Mouse (Mus musculus) MEL (cell line): ENCODE measurements around the gene Opa3.

ENCODE experiments used
- CTCF ChIP-seq, 3 experiments: IDR thresholded peaks in 2 of 3; conservative IDR thresholded peaks in 1 of 3; 2 replicates each; pipeline ENCODE4 v1.5.1; 2011 to 2012; ENCODE audit warnings: low read length in 3 of 3, low read depth in 2 of 3, mild to moderate bottlenecking in 2 of 3, improper control_type of control experiment in 1 of 3, inconsistent platforms in 1 of 3, mixed read lengths in 1 of 3, moderate library complexity in 1 of 3; ENCODE audit not compliant: control insufficient read depth in 1 of 3, insufficient read depth in 1 of 3, poor library complexity in 1 of 3, severe bottlenecking in 1 of 3
- ELF1 ChIP-seq: IDR thresholded peaks from 2 replicates; pipeline ENCODE4 v1.6.1; 2014; ENCODE audit warnings: low read depth, mild to moderate bottlenecking, inconsistent platforms, low read length, improper control_type of control experiment, moderate library complexity
- EP300 ChIP-seq, 2 experiments: IDR thresholded peaks; 2 replicates each; pipeline ENCODE4 v1.6.1; 2011; ENCODE audit warnings: improper control_type of control experiment in 2 of 2, low read length in 2 of 2, low read depth in 1 of 2, mild to moderate bottlenecking in 1 of 2
- HCFC1 ChIP-seq: IDR thresholded peaks from 2 replicates; pipeline ENCODE4 v1.6.1; 2012; ENCODE audit warnings: low read depth, mild to moderate bottlenecking, inconsistent platforms, low read length, improper control_type of control experiment, moderate library complexity
- MAFK ChIP-seq: IDR thresholded peaks from 2 replicates; pipeline ENCODE4 v1.6.1; 2011; ENCODE audit warnings: low read depth, mild to moderate bottlenecking, low read length, improper control_type of control experiment, borderline replicate concordance
- MAX ChIP-seq: IDR thresholded peaks from 2 replicates; pipeline ENCODE4 v1.6.1; 2011; ENCODE audit warnings: low read length, improper control_type of control experiment
- MXI1 ChIP-seq: IDR thresholded peaks from 2 replicates; pipeline ENCODE4 v1.6.1; 2011; ENCODE audit warnings: mild to moderate bottlenecking, low read depth, low read length, improper control_type of control experiment
- MYB ChIP-seq: IDR thresholded peaks from 2 replicates; pipeline ENCODE4 v1.6.1; 2011; ENCODE audit warnings: mild to moderate bottlenecking, low read depth, low read length, improper control_type of control experiment
- NRF1 ChIP-seq: IDR thresholded peaks from 2 replicates; pipeline ENCODE4 v1.6.1; 2014; ENCODE audit warnings: low read depth, mild to moderate bottlenecking, inconsistent platforms, low read length, improper control_type of control experiment, moderate library complexity; ENCODE audit not compliant: poor library complexity, insufficient read depth, severe bottlenecking
- POLR2AphosphoS5 ChIP-seq: IDR thresholded peaks from 2 replicates; pipeline ENCODE4 v1.6.1; 2012; ENCODE audit warnings: low read depth, borderline replicate concordance, mild to moderate bottlenecking, inconsistent platforms, low read length, moderate library complexity, mixed read lengths
- RCOR1 ChIP-seq: IDR thresholded peaks from 2 replicates; pipeline ENCODE4 v1.6.1; 2012; ENCODE audit warnings: low read depth, mild to moderate bottlenecking, inconsistent platforms, low read length, improper control_type of control experiment
- TAL1 ChIP-seq: IDR thresholded peaks from 2 replicates; pipeline ENCODE4 v1.6.1; 2012; ENCODE audit warnings: mild to moderate bottlenecking, inconsistent platforms, low read length, moderate library complexity, mixed read lengths
- ZKSCAN1 ChIP-seq: IDR thresholded peaks from 2 replicates; pipeline ENCODE4 v1.6.1; 2012; ENCODE audit warnings: low read depth, mild to moderate bottlenecking, inconsistent platforms, low read length, improper control_type of control experiment, moderate library complexity

- TF ChIP-seq ZKSCAN1 (no peak), MAFK (no peak), CTCF (IDR thresholded peaks at IDR 0.05 in 2 of 3, conservative IDR thresholded peaks at IDR 0.05 in 1 of 3; ENCODE audit: control insufficient read depth in 1 of 3, insufficient read depth in 1 of 3, low read depth in 2 of 3, low read length in 3 of 3, poor library complexity in 1 of 3, severe bottlenecking in 1 of 3) (no peak), ELF1 (no peak), NRF1 (no peak), TAL1 (no peak), EP300 (IDR thresholded peaks at IDR 0.05; ENCODE audit: low read depth in 1 of 2, low read length in 2 of 2) (no peak), RCOR1 (no peak), MAX (no peak), MYB (no peak), POLR2AphosphoS5 (no peak), MXI1 (no peak), HCFC1 (no peak)
Observed at GRCm38 (mm10) chr7:19209494-19209893, 18.6 kb upstream of the Opa3 start.
